Mouse (Mus musculus) bone marrow macrophage, adult 2 months (primary cell): ENCODE data around the gene Cdh9.

Experiments
- CTCF ChIP-seq: IDR thresholded peaks from 2 replicates; pipeline ENCODE4 v1.5.1; 2012; ENCODE audit warnings: low read depth, mild to moderate bottlenecking, low read length, moderate library complexity
- POLR2A ChIP-seq: IDR thresholded peaks from 2 replicates; pipeline ENCODE4 v1.6.1; 2012; ENCODE audit warnings: mild to moderate bottlenecking, low read depth, low read length, borderline replicate concordance

GRCm38 (mm10) chr15:16896674-16897073, 168.1 kb downstream of the Cdh9 start:
- TF ChIP-seq POLR2A (no peak), CTCF (no peak)
